ENCODE assay signal across 10 mouse cellular contexts in the genomic region with DNA sequence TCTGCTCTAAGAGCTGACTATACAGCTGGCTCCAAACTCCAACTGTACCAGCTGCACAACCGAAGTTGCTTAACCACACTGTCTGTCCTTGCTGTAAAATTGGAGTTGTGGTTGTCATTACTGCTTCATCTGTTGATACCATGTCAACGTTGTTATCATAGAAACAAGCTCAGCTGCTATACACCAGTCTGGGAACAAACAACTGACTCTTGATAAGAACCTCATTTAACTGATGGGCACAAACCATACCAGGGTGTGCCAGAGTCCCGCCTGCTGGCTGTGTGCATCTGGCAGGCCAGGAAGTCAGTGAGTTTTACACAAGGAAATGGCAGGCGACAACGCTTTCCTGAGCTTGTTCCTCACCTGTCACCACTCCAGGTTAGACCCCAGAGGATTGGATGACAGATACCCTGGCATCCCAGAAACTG. TPM values are rescaled to one million over a fixed set of nuclear protein-coding genes. Genes with fewer than 3 reads are reported as not detected.
DNase-seq lines count a peak whose midpoint lies in the region; ATAC-seq and TF ChIP-seq lines count a peak whose summit lies in the region.
"Had no signal": no experiment of that assay in that cellular context is flagged by ENCODE, and none has a peak within 500 bp of the region (broad histone marks: within the 10 kb centered on the region; RNA-seq: fewer than 3 reads in every experiment).

No protein-coding gene starts in this region.

- ATAC-seq in heart, embryonic 14.5 days (ENCODE audit: insufficient number of reproducible peaks, insufficient read depth, low FRiP score, low read depth) = no peak
- no peak; the same call in 1 of the 2 replicates for ATAC-seq in intestine, embryonic 14.5 days (replicated peaks; ENCODE audit: low FRiP score, low TSS enrichment, low read depth)

- H3K79me2 ChIP-seq in C2C12 (ENCODE audit: control insufficient read depth, insufficient read depth) = no peaks in the 10 kb centered on the region

- 58% methylated on average over 5 of the region's 5 CpGs for WGBS in heart, embryonic 14.5 days
- 79% methylated on average over 5 of the region's 5 CpGs for WGBS in intestine, embryonic 14.5 days

- 0 out of 2 replicates have a peak overlapping the region, but pooled peaks have one; percentile 35 for H3K9ac ChIP-seq in heart, embryonic 14.5 days (ENCODE audit: low read length)
- H3K9ac ChIP-seq in intestine, embryonic 14.5 days (ENCODE audit: low read length) = no peak overlapping the region
- H3K9ac ChIP-seq: embryonic facial prominence, embryonic 15.5 days had no signal

- no peaks in the 10 kb centered on the region for H3K9me3 ChIP-seq in heart, embryonic 14.5 days (ENCODE audit: control insufficient read depth, low read length)
- H3K9me3 ChIP-seq in intestine, embryonic 14.5 days (ENCODE audit: control insufficient read depth, low read length) = no peaks in the 10 kb centered on the region
- H3K9me3 ChIP-seq: embryonic facial prominence, embryonic 15.5 days had no signal

- no peak for DNase-seq in heart, adult 9 months (ENCODE audit: low spot score in 2 of 2)
- DNase-seq in intestine, embryonic 14.5 days (ENCODE audit: low spot score) = no peak
- DNase-seq in lung, postnatal 36 days = peak; percentile 66
- no peak for DNase-seq in right cerebral cortex, postnatal 25 days
- DNase-seq in frontal cortex, postnatal 36 days (ENCODE audit: low spot score in 2 of 2) = no peak
- no peak for DNase-seq in ovary, postnatal 10 days (ENCODE audit: low spot score)
- DNase-seq: adrenal gland, postnatal 36 days had no signal

- H3K4me2 ChIP-seq in heart, embryonic 14.5 days (ENCODE audit: low read length) = no peak overlapping the region
- H3K4me2 ChIP-seq in intestine, embryonic 14.5 days (ENCODE audit: low read length) = no peak overlapping the region
- H3K4me2 ChIP-seq: embryonic facial prominence, embryonic 15.5 days had no signal

- no peak overlapping the region for H3K4me3 ChIP-seq in heart, embryonic 14.5 days (ENCODE audit: control insufficient read depth in 1 of 2, insufficient read depth in 1 of 2, low read depth in 1 of 2, low read length in 2 of 2)
- no peak overlapping the region for H3K4me3 ChIP-seq in C2C12 (ENCODE audit: insufficient read depth, poor library complexity, severe bottlenecking)
- H3K4me3 ChIP-seq in intestine, embryonic 14.5 days (ENCODE audit: low read depth, low read length) = no peak overlapping the region
- H3K4me3 ChIP-seq: embryonic facial prominence, embryonic 15.5 days had no signal

- no peak for TF ChIP-seq CTCF in C2C12 (IDR thresholded peaks at IDR 0.05; ENCODE audit: control insufficient read depth, insufficient read depth, insufficient read length)

- H3K27ac ChIP-seq in heart, embryonic 14.5 days (replicated peaks in 1 of 2; ENCODE audit: control insufficient read depth in 1 of 2, insufficient read depth in 1 of 2, low read depth in 2 of 2, low read length in 2 of 2) = no peak overlapping the region; a peak in 1 of 4 replicates
- H3K27ac ChIP-seq in intestine, embryonic 14.5 days (ENCODE audit: low read depth) = peak overlapping the region; percentile 89
- H3K27ac ChIP-seq: embryonic facial prominence, embryonic 15.5 days had no signal

- H3K4me1 ChIP-seq in heart, embryonic 14.5 days (ENCODE audit: control insufficient read depth in 2 of 2, insufficient read depth in 2 of 2, low read length in 2 of 2) = peaks cover 4% of the 10 kb centered on the region in 2 experiments; a peak in 2 of 4 replicates
- H3K4me1 ChIP-seq in intestine, embryonic 14.5 days (replicated peaks; ENCODE audit: control insufficient read depth, insufficient read depth, low read length) = no peaks in the 10 kb centered on the region

- no peaks in the 10 kb centered on the region for H3K27me3 ChIP-seq in heart, embryonic 14.5 days (ENCODE audit: control insufficient read depth, insufficient read depth, low read length)
- no peaks in the 10 kb centered on the region for H3K27me3 ChIP-seq in C2C12 (ENCODE audit: control insufficient read depth, insufficient read depth, insufficient read length)
- no peaks in the 10 kb centered on the region for H3K27me3 ChIP-seq in intestine, embryonic 14.5 days (replicated peaks; ENCODE audit: control insufficient read depth, insufficient read depth, low read length)
- H3K27me3 ChIP-seq: embryonic facial prominence, embryonic 15.5 days had no signal

- no peak overlapping the region for H3ac ChIP-seq in C2C12 (ENCODE audit: control insufficient read depth, insufficient read length, low read depth)

- H3K36me3 ChIP-seq in heart, embryonic 14.5 days (ENCODE audit: control insufficient read depth, insufficient read depth, low read length) = peaks cover 56% of the 10 kb centered on the region
- H3K36me3 ChIP-seq in C2C12 (ENCODE audit: control insufficient read depth, insufficient read depth) = peaks cover 15% of the 10 kb centered on the region
- peaks cover 16% of the 10 kb centered on the region for H3K36me3 ChIP-seq in intestine, embryonic 14.5 days (ENCODE audit: control insufficient read depth, insufficient read depth, low read length)

- no peaks in the 10 kb centered on the region for H3K79me3 ChIP-seq in C2C12 (ENCODE audit: low read depth)

TF ChIP-seq in C2C12, 6 proteins besides CTCF, POLR2A, EP300 and RAD21:
- peak; percentile 17 for TF ChIP-seq MYOD1 (IDR thresholded peaks at IDR 0.05; ENCODE audit: control insufficient read depth, insufficient read length, low read depth)
- TF ChIP-seq CEBPB (IDR thresholded peaks at IDR 0.05; ENCODE audit: low read depth) = no peak
- TF ChIP-seq FOSL1 (IDR thresholded peaks at IDR 0.05; ENCODE audit: insufficient read depth, low read length, poor library complexity, severe bottlenecking) = no peak
- TF ChIP-seq USF1 (IDR thresholded peaks at IDR 0.05; ENCODE audit: low read depth) = no peak
- TF ChIP-seq MYOG (IDR thresholded peaks at IDR 0.05; ENCODE audit: control insufficient read depth, extremely low read depth, insufficient read length) = no peak

RNA-seq across cellular contexts. Expression of gene Smim6, which starts 0.7 kb away (rescaled TPM):
- polyA plus RNA-seq in heart, embryonic 14.5 days (2014; fragmentation: Nextera tagmentation; extraction: Ambion mirVana) = 1.0 and 2.1 TPM in 2 replicates
- polyA plus RNA-seq in C2C12 (2012; fragmentation: generic; extraction: Trizol) = 0.28 TPM
- polyA plus RNA-seq in intestine, embryonic 14.5 days (2014; fragmentation: Nextera tagmentation; extraction: Ambion mirVana) = 16.9 and 24.5 TPM in 2 replicates

RNA-seq across cellular contexts. Expression of gene Smim5, which starts 11.4 kb away (rescaled TPM):
- polyA plus RNA-seq in heart, embryonic 14.5 days (2014; fragmentation: Nextera tagmentation; extraction: Ambion mirVana) = 48.5 and 51.5 TPM in 2 replicates
- 0.53 TPM for polyA plus RNA-seq in C2C12 (2012; fragmentation: generic; extraction: Trizol)
- polyA plus RNA-seq in intestine, embryonic 14.5 days (2014; fragmentation: Nextera tagmentation; extraction: Ambion mirVana) = 1.1 and 2.5 TPM in 2 replicates

RNA-seq across cellular contexts. Expression of gene Sap30bp, which starts 21.9 kb away (rescaled TPM):
- 20.1 and 22.9 TPM in 2 replicates for polyA plus RNA-seq in heart, embryonic 14.5 days (2014; fragmentation: Nextera tagmentation; extraction: Ambion mirVana)
- polyA plus RNA-seq in C2C12 (2012; fragmentation: generic; extraction: Trizol) = 77.6 TPM
- polyA plus RNA-seq in intestine, embryonic 14.5 days (2014; fragmentation: Nextera tagmentation; extraction: Ambion mirVana) = 37.3 and 38.6 TPM in 2 replicates

RNA-seq across cellular contexts. Expression of gene Recql5, which starts 22.1 kb away (rescaled TPM):
- polyA plus RNA-seq in heart, embryonic 14.5 days (2014; fragmentation: Nextera tagmentation; extraction: Ambion mirVana) = 8.2 and 9.6 TPM in 2 replicates
- 7.6 TPM for polyA plus RNA-seq in C2C12 (2012; fragmentation: generic; extraction: Trizol)
- 18.5 and 20.7 TPM in 2 replicates for polyA plus RNA-seq in intestine, embryonic 14.5 days (2014; fragmentation: Nextera tagmentation; extraction: Ambion mirVana)

RNA-seq across cellular contexts. Expression of gene Myo15b, which starts 52.9 kb away (rescaled TPM):
- 0.09 and 0.22 TPM in 2 replicates for polyA plus RNA-seq in heart, embryonic 14.5 days (2014; fragmentation: Nextera tagmentation; extraction: Ambion mirVana)
- polyA plus RNA-seq in C2C12 (2012; fragmentation: generic; extraction: Trizol) = not detected
- 32.9 and 44.8 TPM in 2 replicates for polyA plus RNA-seq in intestine, embryonic 14.5 days (2014; fragmentation: Nextera tagmentation; extraction: Ambion mirVana)

Comparison
In these comparisons a context has a peak if more than half of its experiments do, and no peak if none do; other contexts are left out.
1. RNA of gene Smim5, which starts 11.4 kb away (polyA plus RNA-seq): 48.5 to 51.5 TPM in heart, embryonic 14.5 days; 1.1 to 2.5 TPM in intestine, embryonic 14.5 days and 0.53 TPM in C2C12 (single experiment); every median in the first group is over 10 times any median in the second.